Mouse (Mus musculus) spleen, embryonic (tissue): ENCODE measurements around the gene A1bg.

Experiments used
- CTCF ChIA-PET: fragments of 350-600 bp; sonication (Branson Sonifier 250); formaldehyde crosslinking; loops from one replicate; lab custom pipeline; 2022; lab: Charles Lee

Gene A1bg

GRCm38 (mm10) chr15:60922912-60923311 lies at the start of gene A1bg:
A1bg (minus strand) TSS chr15:60923012.
- CTCF ChIA-PET: no interaction called here

GRCm38 (mm10) chr15:60968549-60968861 lies 45.7 kb upstream of the A1bg start:
- CTCF ChIA-PET: no interaction called here

GRCm38 (mm10) chr15:60967841-60968548 lies 45.2 kb upstream of the A1bg start:
- CTCF ChIA-PET: no interaction called here

GRCm38 (mm10) chr15:60925686-60926085 lies 2.9 kb upstream of the A1bg start:
- CTCF ChIA-PET: no interaction called here

GRCm38 (mm10) chr15:60903763-60904697 lies 18.8 kb downstream of the A1bg start:
- CTCF ChIA-PET: no interaction called here

GRCm38 (mm10) chr15:60898187-60898965 lies 24.4 kb downstream of the A1bg start:
- CTCF ChIA-PET: no interaction called here

- CTCF ChIA-PET: no interaction called here
Measured at GRCm38 (mm10) chr15:60896040-60896439, 26.8 kb downstream of the A1bg start.

- CTCF ChIA-PET: no interaction called here
Measured at GRCm38 (mm10) chr15:60892976-60893463, 29.8 kb downstream of the A1bg start.

GRCm38 (mm10) chr15:60888724-60889123 lies 34.1 kb downstream of the A1bg start:
- CTCF ChIA-PET: no interaction called here

- CTCF ChIA-PET: no interaction called here
Measured at GRCm38 (mm10) chr15:60875721-60876120, 47.1 kb downstream of the A1bg start.

- CTCF ChIA-PET: no interaction called here
Measured at GRCm38 (mm10) chr15:60862417-60862816, 60.4 kb downstream of the A1bg start.

- CTCF ChIA-PET: no interaction called here
Measured at GRCm38 (mm10) chr15:60855112-60855511, 67.7 kb downstream of the A1bg start.

GRCm38 (mm10) chr15:60854151-60854550 lies 68.7 kb downstream of the A1bg start:
- CTCF ChIA-PET: no interaction called here

GRCm38 (mm10) chr15:60853231-60853999 lies 69.4 kb downstream of the A1bg start, which contains the start of gene Fam84b:
Fam84b (minus strand) TSS chr15:60853778.
- CTCF ChIA-PET: no interaction called here

GRCm38 (mm10) chr15:60848630-60849029 lies 74.2 kb downstream of the A1bg start:
- CTCF ChIA-PET: no interaction called here
